Mouse (Mus musculus): ENCODE results near the gene Tfpt. TPM values are rescaled to one million over a fixed set of nuclear protein-coding genes. Genes with fewer than 3 reads are reported as not detected.

Gene Tfpt
- 31.3 and 34.8 TPM in 2 replicates for polyA plus RNA-seq (2014; fragmentation: Nextera tagmentation; extraction: Ambion mirVana)

GRCm38 (mm10) chr7:3629543-3630477 lies at the start of gene Tfpt, which contains the start of gene Prpf31:
TSS of gene Tfpt (minus strand) at chr7:3629929.
TSS of gene Prpf31 (plus strand) at chr7:3629985.
- Histone ChIP-seq H3K9me3 (replicated peaks; ENCODE audit: control insufficient read depth, low read length) (no peaks in the 10 kb centered on the region), H3K36me3 (ENCODE audit: control insufficient read depth, insufficient read depth, low read length) (peaks cover 24% of the 10 kb centered on the region), H3K4me1 (ENCODE audit: control insufficient read depth, insufficient read depth, low read length) (peaks cover 14% of the 10 kb centered on the region), H3K27me3 (replicated peaks; ENCODE audit: control insufficient read depth, insufficient read depth, low read length) (no peaks in the 10 kb centered on the region), H3K9ac (ENCODE audit: low read length) (peak within 1 kb of the TSS; percentile 78), H3K4me3 (ENCODE audit: low read depth, low read length) (peak within 1 kb of the TSS; percentile 62), H3K4me2 (ENCODE audit: low read length) (peak within 1 kb of the TSS; percentile 98), H3K27ac (ENCODE audit: low read depth, low read length) (peak within 1 kb of the TSS; percentile 14; the same call in 1 of the 2 replicates)
- ATAC-seq (peak; percentile 92), DNase-seq (ENCODE audit: low spot score) (peak; percentile 99)
- WGBS = under 1% methylated on average over 47 of the region's 47 CpGs

GRCm38 (mm10) chr7:3677342-3677741 lies 47.6 kb upstream of the Tfpt start, which contains the start of gene Tmc4:
TSS of gene Tmc4 (minus strand) at chr7:3677553.
- Histone ChIP-seq H3K9me3 (replicated peaks; ENCODE audit: control insufficient read depth, low read length) (no peaks in the 10 kb centered on the region), H3K9ac (ENCODE audit: low read length) (0 out of 2 replicates have a peak within 1 kb of the TSS, but pooled peaks have one; percentile 3), H3K4me3 (ENCODE audit: low read depth, low read length) (no peak within 1 kb of the TSS), H3K4me2 (ENCODE audit: low read length) (no peak within 1 kb of the TSS), H3K4me1 (ENCODE audit: control insufficient read depth, insufficient read depth, low read length) (no peaks in the 10 kb centered on the region), H3K27ac (ENCODE audit: low read depth, low read length) (no peak within 1 kb of the TSS), H3K27me3 (replicated peaks; ENCODE audit: control insufficient read depth, insufficient read depth, low read length) (no peaks in the 10 kb centered on the region), H3K36me3 (ENCODE audit: control insufficient read depth, insufficient read depth, low read length) (0 out of 2 replicates have a peak, but pooled peaks cover 7% of the 10 kb centered on the region)
- ATAC-seq = no peak
- WGBS = 54% methylated on average over 9 of the region's 9 CpGs
- no peak for DNase-seq (ENCODE audit: low spot score)

- H3K9ac ChIP-seq (ENCODE audit: low read length) = 0 out of 2 replicates have a peak overlapping the region, but pooled peaks have one; percentile 3
- no peaks in the 10 kb centered on the region for H3K4me1 ChIP-seq (ENCODE audit: control insufficient read depth, insufficient read depth, low read length)
- no peaks in the 10 kb centered on the region for H3K27me3 ChIP-seq (replicated peaks; ENCODE audit: control insufficient read depth, insufficient read depth, low read length)
- no peaks in the 10 kb centered on the region for H3K9me3 ChIP-seq (replicated peaks; ENCODE audit: control insufficient read depth, low read length)
- no peak overlapping the region for H3K27ac ChIP-seq (ENCODE audit: low read depth, low read length)
- H3K36me3 ChIP-seq (ENCODE audit: control insufficient read depth, insufficient read depth, low read length) = 0 out of 2 replicates have a peak, but pooled peaks cover 4% of the 10 kb centered on the region
- 88% methylated on average over 12 of the region's 12 CpGs for WGBS
- ATAC-seq (no peak), DNase-seq (ENCODE audit: low spot score) (no peak)
- H3K4me3 ChIP-seq (ENCODE audit: low read depth, low read length) = no peak overlapping the region
- H3K4me2 ChIP-seq (ENCODE audit: low read length) = no peak overlapping the region
These were observed 46.6 kb upstream of the Tfpt start for GRCm38 (mm10) chr7:3676371-3676770.

- H3K9ac ChIP-seq (ENCODE audit: low read length) = no peak overlapping the region
- 0 out of 2 replicates have a peak, but pooled peaks cover 4% of the 10 kb centered on the region for H3K36me3 ChIP-seq (ENCODE audit: control insufficient read depth, insufficient read depth, low read length)
- H3K27ac ChIP-seq (ENCODE audit: low read depth, low read length) = no peak overlapping the region
- no peaks in the 10 kb centered on the region for H3K27me3 ChIP-seq (replicated peaks; ENCODE audit: control insufficient read depth, insufficient read depth, low read length)
- no peak for ATAC-seq
- no peak overlapping the region for H3K4me3 ChIP-seq (ENCODE audit: low read depth, low read length)
- WGBS = 77% methylated on average over 3 of the region's 3 CpGs
- H3K4me1 ChIP-seq (ENCODE audit: control insufficient read depth, insufficient read depth, low read length) = no peaks in the 10 kb centered on the region
- DNase-seq (ENCODE audit: low spot score) = no peak
- no peaks in the 10 kb centered on the region for H3K9me3 ChIP-seq (replicated peaks; ENCODE audit: control insufficient read depth, low read length)
- H3K4me2 ChIP-seq (ENCODE audit: low read length) = no peak overlapping the region
These were observed 45.5 kb upstream of the Tfpt start for GRCm38 (mm10) chr7:3675228-3675548.

GRCm38 (mm10) chr7:3674507-3675227 lies 44.9 kb upstream of the Tfpt start:
- peak; percentile 90 for ATAC-seq
- WGBS = 73% methylated on average over 10 of the region's 10 CpGs

GRCm38 (mm10) chr7:3666921-3667391 lies 37.2 kb upstream of the Tfpt start:
- 19% methylated on average over 14 of the region's 14 CpGs for WGBS

More at GRCm38 (mm10) chr7:3674507-3675227, 44.9 kb upstream of the Tfpt start:
- Histone ChIP-seq H3K4me3 (ENCODE audit: low read depth, low read length) (no peak overlapping the region), H3K36me3 (ENCODE audit: control insufficient read depth, insufficient read depth, low read length) (0 out of 2 replicates have a peak, but pooled peaks cover 4% of the 10 kb centered on the region), H3K27me3 (replicated peaks; ENCODE audit: control insufficient read depth, insufficient read depth, low read length) (no peaks in the 10 kb centered on the region), H3K9me3 (replicated peaks; ENCODE audit: control insufficient read depth, low read length) (no peaks in the 10 kb centered on the region), H3K4me1 (ENCODE audit: control insufficient read depth, insufficient read depth, low read length) (no peaks in the 10 kb centered on the region), H3K4me2 (ENCODE audit: low read length) (no peak overlapping the region), H3K27ac (ENCODE audit: low read depth, low read length) (no peak overlapping the region), H3K9ac (ENCODE audit: low read length) (no peak overlapping the region)
- peak; percentile 87 for DNase-seq (ENCODE audit: low spot score)

GRCm38 (mm10) chr7:3665215-3666114 lies 35.7 kb upstream of the Tfpt start, which contains the start of gene Leng1:
TSS of gene Leng1 (minus strand) at chr7:3665840.
- DNase-seq (ENCODE audit: low spot score) (peak; percentile 99), ATAC-seq (peak; percentile 99)

More at GRCm38 (mm10) chr7:3666921-3667391, 37.2 kb upstream of the Tfpt start:
- no peak for ATAC-seq
- H3K9ac ChIP-seq (ENCODE audit: low read length) = no peak overlapping the region
- peaks cover 16% of the 10 kb centered on the region for H3K36me3 ChIP-seq (ENCODE audit: control insufficient read depth, insufficient read depth, low read length)
- peaks cover 10% of the 10 kb centered on the region for H3K4me1 ChIP-seq (ENCODE audit: control insufficient read depth, insufficient read depth, low read length)
- DNase-seq (ENCODE audit: low spot score) = no peak
- no peaks in the 10 kb centered on the region for H3K9me3 ChIP-seq (replicated peaks; ENCODE audit: control insufficient read depth, low read length)
- no peaks in the 10 kb centered on the region for H3K27me3 ChIP-seq (replicated peaks; ENCODE audit: control insufficient read depth, insufficient read depth, low read length)
- no peak overlapping the region for H3K4me2 ChIP-seq (ENCODE audit: low read length)
- H3K4me3 ChIP-seq (ENCODE audit: low read depth, low read length) = no peak overlapping the region
- H3K27ac ChIP-seq (ENCODE audit: low read depth, low read length) = no peak overlapping the region

More at GRCm38 (mm10) chr7:3665215-3666114, 35.7 kb upstream of the Tfpt start, which contains the start of gene Leng1:
- WGBS = 4% methylated on average over 45 of the region's 45 CpGs
- Histone ChIP-seq H3K36me3 (ENCODE audit: control insufficient read depth, insufficient read depth, low read length) (peaks cover 31% of the 10 kb centered on the region), H3K4me3 (ENCODE audit: low read depth, low read length) (peak within 1 kb of the TSS; percentile 69), H3K27me3 (replicated peaks; ENCODE audit: control insufficient read depth, insufficient read depth, low read length) (no peaks in the 10 kb centered on the region), H3K27ac (ENCODE audit: low read depth, low read length) (peak within 1 kb of the TSS; percentile 80), H3K9me3 (replicated peaks; ENCODE audit: control insufficient read depth, low read length) (no peaks in the 10 kb centered on the region), H3K4me1 (ENCODE audit: control insufficient read depth, insufficient read depth, low read length) (peaks cover 10% of the 10 kb centered on the region), H3K9ac (ENCODE audit: low read length) (peak within 1 kb of the TSS; percentile 76), H3K4me2 (ENCODE audit: low read length) (peak within 1 kb of the TSS; percentile 84)

All from forebrain, embryonic 14.5 days (tissue).